Mouse (Mus musculus) monocyte, adult 5-6 weeks (primary cell): ENCODE results near the gene Rpl37. TPM values are rescaled to one million over a fixed set of nuclear protein-coding genes. Genes with fewer than 3 reads are reported as not detected.

ENCODE experiments used
- ATAC-seq: fragments of 153-309, 156-312 bp; replicated peaks from 2 replicates; pipeline ENCODE4 v1.8.0; 2017; ENCODE audit warnings: mild to moderate bottlenecking; ENCODE audit not compliant: low TSS enrichment, insufficient number of reproducible peaks, severe bottlenecking, poor library complexity, low FRiP score
- total RNA-seq: library from RNA; stranded (forward); fragments of 200-1000, 200-491, 200-594 nt; gene quantifications from 3 replicates; pipeline ENCODE4 v1.2.3, GENCODE M21; 2017

Gene Rpl37
- total RNA-seq, 1 experiment from 2014 or later = 671 TPM

DNA sequence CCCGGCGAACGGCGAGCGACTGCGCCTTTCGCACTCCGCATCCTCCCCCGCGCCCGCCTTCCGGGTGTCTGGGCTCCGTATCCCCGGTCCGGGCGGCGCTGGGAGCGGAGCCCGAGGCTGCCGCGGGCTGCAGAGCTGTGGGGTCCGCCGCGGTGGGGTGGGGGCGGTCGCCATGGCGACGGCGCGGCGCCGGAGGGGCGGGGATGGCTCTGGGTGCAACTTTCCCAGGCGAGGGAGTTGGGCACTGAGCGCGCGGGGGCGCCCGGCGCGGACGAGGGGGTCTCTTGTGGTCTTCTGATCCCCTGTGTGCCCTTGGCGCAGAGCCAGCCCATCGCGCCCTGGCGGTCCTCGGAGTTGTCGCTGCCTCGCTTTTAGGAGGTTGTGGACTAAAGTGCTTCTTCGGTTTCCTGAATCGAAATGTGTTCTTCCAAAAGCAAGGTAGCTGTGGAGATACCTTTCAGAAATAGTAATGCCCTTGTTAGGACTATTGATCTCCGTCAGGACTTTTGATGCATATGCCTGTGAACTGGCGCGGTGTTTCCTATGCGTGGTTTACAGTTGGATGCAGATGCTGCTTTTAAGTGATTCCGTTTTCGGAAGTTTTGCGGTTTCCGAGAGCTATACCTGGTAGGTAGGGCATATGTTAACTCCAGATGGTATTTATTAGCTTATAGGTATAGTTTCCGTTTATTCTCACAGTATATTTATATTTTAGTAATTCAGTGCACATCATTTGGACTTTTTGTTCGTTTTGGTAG, 27.8 kb downstream of the Rpl37 start:
- no peak for ATAC-seq

DNA sequence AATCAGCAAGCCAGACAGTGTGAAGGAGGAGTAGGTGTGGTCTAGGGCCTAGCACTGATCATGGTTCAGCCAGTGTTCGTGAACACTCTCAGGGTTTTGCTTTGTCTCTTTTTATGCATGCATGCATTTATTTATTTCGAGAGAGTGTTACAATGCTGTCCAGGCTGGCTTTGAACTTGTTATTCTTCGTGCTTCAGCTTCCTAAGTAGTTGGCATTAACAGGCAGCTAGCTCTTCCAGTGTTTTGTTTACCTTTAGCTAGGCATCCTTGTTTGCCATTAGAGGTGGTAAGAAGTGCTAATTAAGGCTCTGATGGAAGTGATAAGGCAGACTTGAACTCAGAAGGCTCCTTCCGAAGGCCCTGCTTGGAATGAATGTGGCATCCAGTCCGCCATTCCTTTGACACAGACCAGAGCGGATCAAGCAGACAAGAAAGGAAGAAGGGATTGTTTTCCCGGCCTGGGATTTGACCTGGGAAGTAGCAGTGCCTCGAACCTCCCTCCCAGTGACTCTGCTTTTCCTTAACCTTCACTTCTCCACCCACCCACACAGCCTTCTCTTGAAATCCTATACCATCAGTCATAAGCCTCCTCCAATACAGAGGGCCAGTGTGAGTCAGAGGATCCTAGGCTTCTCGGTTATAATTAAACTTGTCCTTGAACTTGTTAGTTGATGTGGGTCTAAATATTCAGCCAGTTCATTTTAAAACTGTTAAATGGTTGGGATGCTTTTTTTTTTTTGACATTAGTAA, 28.9 kb downstream of the Rpl37 start:
- ATAC-seq = no peak

DNA sequence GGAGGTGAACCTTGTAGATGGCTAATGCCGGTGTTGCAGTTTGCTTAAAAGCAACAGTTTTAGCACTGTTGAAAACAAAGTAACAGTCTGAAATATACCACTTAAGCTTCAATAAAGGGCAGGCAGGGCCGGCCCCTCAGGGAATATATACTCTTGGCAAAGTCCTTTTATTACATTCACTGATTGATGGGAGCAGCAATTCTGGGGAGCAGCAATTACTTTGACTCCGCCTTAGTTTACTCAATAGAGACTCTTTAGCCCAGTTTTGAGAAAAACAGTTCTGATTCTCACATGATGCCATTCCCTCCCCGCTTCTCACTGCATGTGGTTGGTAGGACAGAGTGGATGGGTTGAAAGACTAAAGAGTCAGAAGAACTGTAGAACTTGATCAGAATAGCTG, 32.7 kb downstream of the Rpl37 start:
- no peak for ATAC-seq

DNA sequence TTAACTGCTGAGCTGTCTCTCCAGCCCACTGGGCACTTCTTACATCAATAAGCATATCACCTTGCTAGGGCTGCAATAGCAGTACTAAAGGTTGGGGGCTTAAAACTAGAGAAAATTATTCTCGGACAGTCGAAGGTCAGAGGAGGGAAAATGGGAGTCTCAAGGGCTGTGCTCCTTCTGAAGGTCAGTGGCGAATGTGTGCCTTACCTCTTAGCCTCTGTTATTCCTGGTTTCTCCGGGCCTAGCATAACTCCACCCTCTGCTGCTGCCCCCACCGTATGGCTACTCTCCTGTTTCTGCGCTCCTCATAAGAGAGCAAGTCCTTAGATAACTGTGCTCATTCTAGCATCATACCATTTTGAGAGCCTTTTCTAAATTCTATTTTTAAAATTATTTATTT, 35.7 kb downstream of the Rpl37 start:
- no peak for ATAC-seq

DNA sequence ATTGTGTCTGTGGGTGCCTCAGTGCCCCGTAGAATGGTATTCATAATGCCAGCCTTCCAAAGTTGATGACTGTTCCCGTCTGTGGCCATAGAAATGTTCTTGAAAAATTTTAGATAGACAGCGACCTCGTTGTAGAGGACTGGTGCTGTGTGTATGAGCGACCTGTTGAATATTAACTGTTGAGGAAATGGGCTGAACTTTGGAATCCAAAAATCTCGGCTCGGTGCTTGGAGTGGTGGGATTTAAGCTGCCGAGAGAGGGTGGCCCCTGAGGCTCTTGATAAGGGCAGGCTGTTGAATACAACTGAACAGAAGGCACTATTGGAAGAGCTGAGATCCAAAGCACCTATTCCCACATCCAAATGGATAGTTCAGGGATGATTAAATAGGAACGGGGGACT, 38.2 kb downstream of the Rpl37 start:
- no peak for ATAC-seq

DNA sequence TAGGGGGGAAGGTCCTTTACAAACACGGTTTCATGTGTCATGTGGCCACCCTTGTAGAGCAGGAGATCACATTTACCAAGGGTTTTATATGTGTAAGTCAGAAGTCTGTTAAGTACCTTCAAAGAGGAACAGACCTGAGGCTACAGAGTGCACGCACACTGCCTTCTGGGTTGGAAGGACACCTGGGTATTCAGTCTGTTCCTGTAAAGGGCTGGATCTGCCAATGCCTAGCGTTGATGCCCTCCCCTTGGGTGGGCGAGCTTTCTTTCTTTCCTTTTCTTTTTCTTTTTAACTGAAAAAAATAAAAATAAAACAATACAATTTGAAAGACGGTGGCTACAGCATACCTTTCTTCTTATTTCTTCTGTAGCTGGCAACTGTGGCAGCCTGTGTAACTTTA, 38.6 kb downstream of the Rpl37 start:
- ATAC-seq = no peak

DNA sequence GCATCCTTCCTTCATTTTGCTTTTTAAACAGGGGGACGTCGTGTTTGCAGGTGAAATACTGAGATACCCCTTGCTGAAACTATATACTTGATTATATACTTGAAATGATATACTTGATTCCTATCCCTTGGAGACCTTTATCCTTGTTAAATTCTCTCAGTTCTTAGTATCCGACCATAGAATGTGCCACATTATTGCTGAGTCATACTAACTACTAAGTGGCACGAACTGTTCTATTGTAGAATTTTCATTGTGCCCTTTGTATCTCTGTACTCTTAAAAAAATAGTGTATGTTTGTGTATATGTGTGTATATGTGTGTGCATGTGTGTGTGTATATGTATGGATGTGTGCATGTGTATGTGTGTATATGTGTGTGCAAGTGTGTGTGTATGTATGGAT, 39.9 kb downstream of the Rpl37 start:
- ATAC-seq = no peak

DNA sequence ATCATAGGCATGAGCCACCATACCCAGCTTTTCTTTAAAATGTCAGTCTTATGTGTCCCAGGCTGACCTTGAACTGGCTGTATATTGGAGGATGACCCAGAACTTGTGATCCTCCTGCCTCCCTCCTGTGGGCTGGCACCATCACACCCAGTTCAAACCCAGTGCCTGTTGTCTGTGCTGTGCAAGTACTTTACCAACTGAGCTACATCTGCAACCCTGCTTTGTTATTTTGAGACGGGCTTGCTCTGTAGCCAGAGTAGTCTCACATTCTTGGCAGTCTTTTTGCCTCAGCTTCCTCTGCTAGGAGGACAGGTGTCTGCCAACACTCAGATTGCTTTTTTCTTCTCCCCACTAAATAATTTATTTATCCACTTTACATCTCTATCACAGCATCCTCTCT, 40.9 kb downstream of the Rpl37 start:
- ATAC-seq = no peak

DNA sequence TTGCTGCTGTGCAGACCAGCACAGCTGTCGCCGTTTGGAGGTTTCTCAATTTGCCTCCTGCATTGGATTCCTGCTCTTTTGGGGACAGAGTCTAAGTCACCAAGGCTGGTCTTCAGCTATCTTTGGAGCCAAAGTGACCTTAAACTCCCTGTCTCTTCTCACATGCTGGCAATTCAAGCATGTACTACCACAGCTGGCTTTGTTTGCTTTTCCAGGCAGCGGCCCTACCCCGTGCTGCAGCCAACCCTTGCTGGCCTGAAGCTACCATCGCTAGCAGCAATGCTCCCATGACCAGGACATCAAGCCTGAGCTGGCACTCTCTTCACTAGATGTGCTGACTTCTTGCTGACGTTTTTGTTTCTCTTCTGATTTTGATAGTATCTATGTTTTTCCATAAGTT, 42.4 kb downstream of the Rpl37 start:
- ATAC-seq = no peak

DNA sequence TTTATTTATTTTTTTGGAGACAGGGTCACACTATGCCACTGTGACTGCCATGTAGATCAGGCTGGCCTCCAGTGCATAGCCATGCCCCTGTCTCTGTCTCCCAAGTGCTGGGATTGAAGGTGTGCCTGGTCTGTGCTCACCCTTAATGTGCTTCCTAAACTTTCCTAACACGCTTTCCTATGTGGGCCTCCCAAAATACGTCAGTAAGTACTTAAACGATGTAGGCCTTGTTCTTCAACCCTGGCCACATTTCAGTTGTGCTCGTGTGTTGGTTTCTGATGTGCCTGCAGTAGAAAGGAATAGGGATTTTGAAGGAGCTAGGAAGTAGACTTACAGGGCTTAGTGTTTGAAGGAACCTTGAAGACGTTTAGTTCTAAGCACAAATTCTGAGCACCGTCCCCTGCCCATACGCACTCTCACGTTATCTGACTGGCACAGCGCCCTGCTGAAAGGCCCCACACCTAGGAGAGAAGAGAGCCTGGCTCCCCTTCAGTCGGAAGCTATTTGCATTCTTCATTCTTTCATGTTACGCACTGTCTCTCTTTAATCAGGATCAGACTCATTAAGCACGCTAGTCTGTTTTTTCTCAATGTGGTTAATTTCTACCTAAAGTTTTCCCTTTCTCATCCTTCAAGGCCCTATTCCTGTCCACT, 48.8 kb downstream of the Rpl37 start:
- ATAC-seq = no peak

Other genes starting within 250 kb of the Rpl37 start
- not detected in 3 replicates for gene Mroh2b, start 217.9 kb upstream of the Rpl37 start, total RNA-seq
- not detected in 3 replicates for gene C7, start 52.9 kb upstream of the Rpl37 start, total RNA-seq
- gene Card6, start 8.1 kb upstream of the Rpl37 start, total RNA-seq = 8.2 to 42.9 TPM (median 22.5 TPM) in 3 replicates
- gene Prkaa1, start 27.2 kb downstream of the Rpl37 start, total RNA-seq = 22.9 to 33.6 TPM (median 26.5 TPM) in 3 replicates
- gene Ttc33, start 68.9 kb downstream of the Rpl37 start, total RNA-seq = 22.5 to 48.1 TPM (median 41.8 TPM) in 3 replicates
- gene Ptger4, start 127.5 kb downstream of the Rpl37 start, total RNA-seq = 24.1 to 40.3 TPM (median 24.5 TPM) in 3 replicates